Mouse (Mus musculus): ENCODE measurements around the gene Atp2a3.

Atp2a3 gene

DNA sequence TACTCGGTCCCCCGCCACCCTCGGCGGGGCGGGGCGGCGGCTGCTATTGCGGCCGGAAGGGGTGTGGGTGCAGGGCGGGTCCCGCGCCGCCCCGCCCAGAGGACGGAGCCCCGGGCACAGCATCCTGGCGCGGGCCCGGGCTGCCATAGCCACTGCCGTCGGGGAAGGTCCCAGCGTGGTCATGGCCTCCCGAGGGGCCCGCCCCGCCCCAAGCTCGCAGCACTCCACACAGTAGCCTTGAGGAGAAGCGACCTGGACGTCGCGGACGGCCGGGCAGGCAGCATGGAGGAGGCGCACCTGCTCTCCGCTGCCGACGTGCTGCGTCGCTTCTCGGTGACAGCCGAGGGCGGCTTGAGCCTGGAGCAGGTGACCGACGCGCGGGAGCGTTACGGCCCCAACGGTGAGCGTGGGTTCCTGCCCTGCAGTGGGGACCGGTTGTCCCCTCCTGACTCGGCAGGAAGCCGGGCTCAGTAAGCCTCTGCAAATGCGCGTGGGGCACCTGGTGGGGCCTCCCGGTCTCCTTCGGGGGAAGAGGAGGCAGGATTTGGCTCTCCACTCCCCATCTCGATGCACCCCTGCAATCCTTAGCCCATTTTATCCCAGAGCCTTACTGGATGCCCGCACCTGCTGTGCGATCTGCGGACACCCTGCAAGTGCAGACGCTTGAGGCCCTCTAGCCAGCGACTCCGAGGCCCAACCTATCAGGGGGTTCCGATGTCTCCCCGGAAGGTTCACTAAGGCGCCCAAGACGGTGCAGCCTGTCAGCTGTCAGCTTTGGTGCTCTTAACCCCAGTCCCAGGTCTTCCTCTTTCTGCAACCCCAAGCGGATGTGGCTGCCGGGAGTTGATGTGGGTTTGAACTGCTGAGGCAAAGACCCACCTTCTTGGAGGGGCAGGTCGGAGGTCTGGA, at the start of gene Atp2a3:
Atp2a3 (plus strand) TSS at position 98 of the 909 bp plus-strand sequence.
- no peak for DNase-seq

- no peak for DNase-seq
Measured at GRCm38 (mm10) chr11:72917299-72917996, 43.5 kb upstream of the Atp2a3 start.

- no peak for DNase-seq
Measured at GRCm38 (mm10) chr11:72923116-72923515, 37.9 kb upstream of the Atp2a3 start.

DNA sequence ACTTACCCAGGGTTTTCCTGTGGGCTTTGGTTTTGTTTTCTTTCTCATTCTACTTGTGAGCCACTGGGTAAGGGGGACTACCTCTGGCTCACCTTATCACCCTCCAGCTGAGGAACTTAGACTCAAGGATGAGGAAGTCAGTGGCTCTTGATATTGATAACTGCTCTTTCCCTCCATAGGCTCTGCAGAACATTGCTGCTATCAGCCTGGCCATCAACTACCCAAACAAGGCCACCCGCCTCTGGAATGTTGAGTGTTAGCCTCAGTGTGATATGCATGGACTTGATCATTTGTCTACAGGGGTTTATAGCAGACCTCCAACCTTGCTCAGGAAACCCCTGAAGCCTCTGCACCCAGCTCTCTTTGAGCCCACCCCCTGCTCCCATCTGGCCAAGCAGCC, 36.5 kb upstream of the Atp2a3 start:
- no peak for DNase-seq

DNA sequence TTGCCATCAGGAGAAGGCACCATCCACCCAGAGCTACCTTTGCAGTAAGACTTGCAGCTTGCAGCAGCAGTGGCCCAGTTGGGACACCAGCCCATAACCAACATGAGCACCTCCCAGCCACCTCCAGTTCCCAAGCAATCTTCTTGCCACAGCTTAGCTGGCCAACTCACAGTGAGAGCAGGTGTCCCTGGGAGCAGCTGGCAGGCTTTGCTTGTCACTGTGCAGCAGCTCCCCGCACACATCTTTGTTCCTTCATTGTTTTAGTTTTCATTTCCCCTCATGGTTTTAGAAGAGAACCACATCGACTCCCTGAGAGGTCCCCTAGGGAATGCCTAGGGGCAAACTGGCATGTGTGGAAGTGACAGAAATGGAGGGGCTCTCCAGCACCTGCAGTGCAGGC, 35.9 kb upstream of the Atp2a3 start:
- DNase-seq, result no peak

GRCm38 (mm10) chr11:72926226-72926890, 34.6 kb upstream of the Atp2a3 start:
- no peak for DNase-seq

GRCm38 (mm10) chr11:72928516-72928915, 32.5 kb upstream of the Atp2a3 start:
- peak; percentile 40 for DNase-seq

DNA sequence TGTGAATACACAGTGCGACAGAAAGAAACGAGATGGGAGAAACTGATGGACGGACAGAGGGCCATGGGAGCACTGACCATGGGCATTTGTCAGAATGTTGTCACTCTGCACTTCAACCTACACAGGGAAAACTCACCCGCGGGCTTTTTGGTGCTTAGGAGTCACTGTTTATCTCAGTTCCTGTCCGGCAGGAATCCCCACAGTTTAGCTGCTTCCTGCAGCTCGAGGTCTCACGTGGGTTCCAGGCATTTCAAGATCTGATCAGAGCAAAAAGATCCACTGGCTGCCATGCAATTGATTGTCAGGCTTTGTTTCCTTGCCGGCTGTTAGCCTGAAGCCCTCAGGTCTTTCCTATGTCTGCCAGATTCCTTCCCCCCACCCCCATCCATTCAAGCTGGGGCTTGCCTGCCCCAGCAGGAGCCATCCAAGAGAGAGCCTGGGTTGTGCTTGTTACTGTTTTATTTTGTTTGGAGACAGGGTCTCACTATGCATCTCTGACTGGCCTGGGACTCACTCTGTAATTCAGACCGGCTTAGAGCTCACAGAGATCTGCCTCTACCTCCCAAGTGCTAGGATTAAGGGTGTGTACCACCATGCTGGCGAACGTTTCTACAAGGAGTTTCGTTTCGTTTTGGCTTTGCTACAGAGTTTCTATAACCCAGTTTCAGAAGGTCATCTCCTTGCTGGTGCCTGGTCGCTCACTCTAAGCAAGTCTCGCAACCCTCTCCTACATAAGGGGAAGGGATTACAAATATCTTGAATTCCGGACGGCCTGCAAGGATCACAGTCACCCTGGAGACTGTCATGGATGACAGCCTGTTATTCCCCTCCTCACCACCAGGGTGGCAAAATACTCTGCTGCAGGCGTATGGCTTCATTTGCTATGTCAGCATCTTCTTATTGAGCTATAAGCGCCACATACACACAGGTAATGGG, 20.5 kb upstream of the Atp2a3 start:
- no peak for DNase-seq

DNA sequence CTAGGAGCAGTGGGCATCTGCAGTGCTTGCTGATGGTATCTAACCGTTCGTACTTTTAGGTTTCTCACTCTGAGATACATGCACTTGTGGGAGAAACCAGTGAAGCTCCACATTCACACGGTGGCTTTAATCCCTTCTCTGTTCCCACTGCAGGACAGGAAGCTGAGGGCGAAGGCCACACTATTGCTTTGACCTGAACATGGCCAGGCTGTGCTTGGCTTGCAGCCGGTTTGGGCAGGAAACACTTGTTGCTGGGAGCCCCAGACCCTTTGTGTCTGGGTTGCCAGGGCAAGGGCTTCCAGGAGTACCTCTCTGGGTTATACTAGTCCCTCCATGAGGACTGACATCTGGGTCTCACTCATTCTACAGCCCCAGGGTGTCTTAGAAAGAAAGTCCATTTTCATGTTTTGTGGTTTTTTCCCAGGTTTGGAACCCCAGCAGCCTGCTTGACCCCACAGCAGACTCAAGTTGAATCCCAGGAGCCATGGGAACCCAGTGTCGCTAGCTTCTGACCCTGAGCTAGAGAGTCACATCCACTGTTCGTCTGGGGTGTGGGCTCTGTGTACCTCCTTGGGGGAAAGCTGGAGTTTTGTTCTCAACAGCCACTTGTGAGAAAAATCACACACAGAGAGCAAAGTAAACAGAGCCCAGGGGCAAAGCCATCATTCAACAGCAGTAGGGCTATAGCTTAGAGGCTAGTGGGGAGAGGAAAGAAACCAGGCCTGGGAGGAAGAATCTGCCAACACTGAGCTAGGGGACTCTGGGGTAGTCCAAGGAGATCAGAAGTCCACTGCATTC, 15.8 kb upstream of the Atp2a3 start:
- DNase-seq, result no peak

DNA sequence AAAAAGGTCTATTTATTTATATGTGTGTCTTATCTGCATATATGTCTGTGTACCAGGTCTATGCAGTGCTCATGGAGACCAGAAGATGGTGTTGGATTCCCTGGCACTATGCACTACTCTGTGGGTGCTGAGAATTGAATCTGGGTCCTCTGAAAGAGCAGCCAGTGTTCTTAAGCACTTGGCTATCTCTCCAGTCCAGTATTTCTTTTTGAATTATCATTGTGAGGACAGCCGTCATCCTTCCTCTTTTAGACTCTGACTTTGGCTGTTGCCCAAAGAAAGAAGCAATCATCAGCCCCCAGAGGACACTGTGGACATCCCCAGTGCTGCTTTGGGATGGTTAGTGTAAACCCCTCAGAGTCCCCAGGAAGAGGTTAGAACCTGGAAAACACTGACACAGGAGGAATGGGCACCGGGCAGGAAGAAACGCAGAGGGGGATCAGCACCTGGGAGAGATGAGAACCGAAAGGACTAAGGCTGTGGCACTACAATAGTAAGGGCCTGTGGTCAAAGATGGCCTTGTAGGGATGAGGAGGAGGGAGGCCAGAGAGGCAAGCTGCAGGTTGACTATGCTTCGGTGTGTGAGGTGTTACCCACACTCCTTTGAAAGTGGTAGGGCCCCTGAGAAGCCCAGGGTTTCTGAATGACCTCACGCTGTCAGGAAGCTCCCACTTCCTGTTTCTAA, 15.0 kb upstream of the Atp2a3 start:
- no peak for DNase-seq

GRCm38 (mm10) chr11:72946560-72947119, 14.3 kb upstream of the Atp2a3 start:
- DNase-seq, result no peak

DNA sequence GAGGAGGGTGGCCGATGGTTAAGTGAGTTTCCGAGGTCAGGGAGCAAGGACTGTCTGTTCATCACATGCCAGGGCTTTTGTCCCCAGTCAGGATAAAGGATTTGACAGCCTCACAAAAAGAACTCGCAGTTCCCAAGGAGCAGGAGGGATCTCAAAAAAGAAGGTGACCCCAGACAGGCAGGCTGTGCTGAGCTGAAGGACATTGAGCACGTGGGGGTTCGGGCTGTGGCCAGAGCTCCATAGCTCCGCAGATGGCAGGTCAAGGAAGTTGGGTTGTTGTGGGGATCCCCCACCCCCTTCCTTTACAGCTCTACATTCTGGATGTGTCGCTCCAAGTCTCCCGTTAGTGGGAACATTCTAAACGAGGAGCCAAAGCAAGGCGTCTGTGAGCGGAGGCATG, 13.1 kb upstream of the Atp2a3 start:
- DNase-seq, result no peak

DNA sequence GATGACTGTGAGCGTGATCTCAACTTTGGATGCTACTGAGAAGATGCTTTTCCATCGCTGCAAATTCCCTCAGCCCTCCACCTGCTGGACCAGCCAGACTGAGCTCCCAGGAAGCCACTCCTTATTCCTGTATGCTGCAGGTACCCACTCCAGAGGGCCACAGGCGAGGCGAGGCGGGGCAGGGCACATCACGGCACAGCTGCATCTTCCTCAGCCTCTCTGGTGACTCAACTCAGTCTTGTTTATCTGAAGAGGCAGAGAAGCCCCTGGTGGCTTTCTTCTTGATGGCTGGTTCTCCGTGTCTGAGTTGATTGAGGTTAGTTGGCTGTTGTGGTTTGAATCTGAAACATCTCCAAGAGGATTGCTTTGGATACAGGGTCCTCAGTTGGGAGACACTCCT, 12.7 kb upstream of the Atp2a3 start:
- DNase-seq, result no peak

- no peak for DNase-seq
Measured at GRCm38 (mm10) chr11:72951137-72952000, 9.6 kb upstream of the Atp2a3 start.

GRCm38 (mm10) chr11:72952226-72952625, 8.7 kb upstream of the Atp2a3 start:
- no peak for DNase-seq

GRCm38 (mm10) chr11:72952697-72953096, 8.3 kb upstream of the Atp2a3 start:
- no peak for DNase-seq

DNA sequence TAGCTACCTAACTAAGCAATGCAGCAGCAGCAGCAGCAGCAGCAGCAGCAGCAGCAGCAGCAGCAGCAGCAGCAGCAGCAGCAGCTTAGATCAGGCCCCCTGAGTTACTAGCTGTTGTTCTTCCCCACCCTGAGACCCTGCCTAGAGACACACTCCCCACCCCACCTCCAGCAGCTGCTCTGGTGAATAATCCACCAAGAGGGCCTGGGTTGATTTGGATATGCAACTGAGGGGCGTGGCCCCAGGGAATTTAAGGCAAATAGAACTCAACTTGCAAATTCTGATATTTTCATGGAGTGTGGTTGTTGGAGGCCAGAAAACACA, 7.9 kb upstream of the Atp2a3 start:
- DNase-seq, result no peak

DNA sequence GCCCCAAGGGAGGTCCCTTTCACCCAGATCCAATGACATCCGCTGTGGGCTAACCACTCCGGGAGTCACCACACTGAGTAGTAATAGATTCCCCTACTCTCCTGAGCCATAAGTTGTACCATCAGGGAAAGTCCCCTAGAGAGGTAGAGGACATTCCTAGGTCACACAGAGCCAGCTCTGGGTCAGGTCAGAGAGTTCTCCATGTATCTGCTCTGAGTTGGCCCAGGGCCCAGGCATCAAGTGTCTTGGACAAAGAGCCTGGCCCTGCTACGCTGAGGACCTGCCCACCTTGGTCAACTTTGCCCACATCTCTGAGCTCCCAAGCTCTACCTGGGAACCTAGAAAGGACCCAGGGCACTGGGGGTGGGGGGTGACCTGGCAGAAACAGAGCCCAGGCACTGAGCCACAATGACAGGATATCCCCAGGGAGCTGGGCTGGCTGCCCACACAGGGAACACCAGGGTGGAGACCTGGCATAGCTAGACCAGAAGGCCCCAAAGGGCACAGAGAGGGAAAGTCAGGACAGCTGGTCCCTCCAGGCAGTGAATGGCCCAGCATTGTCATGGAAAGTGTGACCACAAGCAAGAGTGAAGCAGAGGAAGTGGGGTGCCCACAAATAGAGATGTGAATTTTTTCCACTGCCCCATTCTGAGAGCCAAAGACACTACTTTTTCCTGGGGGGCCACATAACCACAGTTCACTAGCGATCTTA, 7.4 kb upstream of the Atp2a3 start:
- DNase-seq, result no peak

- no peak for DNase-seq
Measured at GRCm38 (mm10) chr11:72954216-72954615, 6.8 kb upstream of the Atp2a3 start.
